Mouse (Mus musculus): Measurements from ENCODE around the gene Higd1b. TPM values are rescaled to one million over a fixed set of nuclear protein-coding genes. Genes with fewer than 3 reads are reported as not detected.

The Higd1b gene
- total RNA-seq (2021): 0.76 TPM in 1 of 2 replicates, not detected in the other
- long read RNA-seq: 0 reads

DNA sequence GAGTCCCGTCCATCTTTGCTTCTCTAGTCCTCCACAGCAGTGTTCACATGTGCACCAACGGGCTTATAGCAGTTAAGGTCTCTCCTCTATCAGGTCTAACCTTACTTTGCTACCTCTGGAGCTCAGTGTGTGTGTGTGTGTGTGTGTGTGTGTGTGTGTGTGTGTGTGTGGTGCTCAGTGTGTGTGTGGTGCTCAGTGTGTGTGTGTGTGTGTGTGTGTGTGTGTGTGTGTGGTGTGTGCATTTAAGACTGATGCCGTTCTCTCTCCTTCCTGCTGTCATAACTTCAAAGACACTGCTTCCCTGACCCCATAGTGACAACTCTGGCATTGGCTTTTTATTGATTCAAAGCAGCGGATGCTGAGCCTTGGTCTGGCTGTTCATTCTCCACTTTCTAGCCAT, at the start of gene Higd1b:
Gene Higd1b, plus strand, starts transcription at position 301 of the 400 bp plus-strand sequence.
- DNase-seq: no peak

DNA sequence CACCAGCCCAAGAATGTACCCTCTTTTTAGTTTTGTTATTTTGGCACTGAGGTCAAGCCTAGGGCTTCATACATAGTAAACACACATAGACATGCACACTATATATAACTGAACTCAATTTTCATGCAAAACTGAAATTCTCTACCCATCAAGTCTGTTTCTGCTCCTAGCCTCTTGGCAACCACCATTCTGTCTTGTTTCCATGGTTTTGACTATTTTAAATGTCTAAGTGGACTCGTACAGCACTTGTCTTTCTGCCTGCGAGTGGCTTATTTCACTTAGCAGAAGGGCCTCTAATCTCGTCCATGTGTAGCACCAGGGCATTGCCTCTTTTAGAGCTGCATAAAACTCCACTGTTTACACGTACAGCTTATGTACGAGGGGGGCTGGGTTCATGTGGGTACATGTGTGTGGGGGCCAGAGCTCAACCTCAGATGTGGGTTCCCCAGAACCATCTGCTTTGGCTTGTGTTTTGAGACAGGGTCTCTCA, 47.9 kb upstream of the Higd1b start:
- no peak for DNase-seq

DNA sequence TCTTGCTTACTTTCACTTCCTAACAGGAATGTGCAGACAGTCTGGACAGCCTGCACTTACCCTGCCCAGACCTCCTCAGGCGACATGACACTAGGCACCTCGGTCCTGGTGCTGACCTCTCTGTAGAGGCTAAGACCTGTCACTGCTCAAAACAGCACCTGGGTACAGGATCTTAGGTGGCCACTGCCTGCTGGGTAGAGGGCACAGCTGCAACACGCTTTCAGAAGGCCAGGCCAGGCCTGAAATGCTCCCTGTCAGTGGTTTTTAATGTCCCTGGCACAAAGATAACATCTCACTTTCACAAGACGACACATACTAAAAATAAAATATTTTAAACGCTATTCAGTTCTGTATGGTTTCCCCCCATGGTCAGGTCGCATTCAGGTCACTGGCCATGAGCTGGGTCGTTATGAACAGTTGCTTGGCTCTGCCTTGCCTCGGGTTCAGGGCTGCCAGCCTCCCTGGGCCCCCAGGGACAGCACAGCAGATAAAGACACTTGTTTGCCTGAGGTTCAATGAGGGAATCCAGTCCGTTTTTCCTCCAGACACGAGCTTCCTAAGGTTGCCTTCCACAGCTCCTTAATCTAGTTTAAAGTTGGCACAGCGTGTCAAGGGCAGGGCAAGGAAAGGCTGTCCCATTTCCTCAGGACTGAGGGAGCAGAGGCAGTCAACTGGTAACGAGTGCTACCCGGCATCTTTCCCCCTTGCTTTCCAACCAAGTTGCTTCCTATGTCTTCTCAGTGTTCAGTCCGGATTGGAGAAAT, 43.8 kb upstream of the Higd1b start:
- no peak for DNase-seq

DNA sequence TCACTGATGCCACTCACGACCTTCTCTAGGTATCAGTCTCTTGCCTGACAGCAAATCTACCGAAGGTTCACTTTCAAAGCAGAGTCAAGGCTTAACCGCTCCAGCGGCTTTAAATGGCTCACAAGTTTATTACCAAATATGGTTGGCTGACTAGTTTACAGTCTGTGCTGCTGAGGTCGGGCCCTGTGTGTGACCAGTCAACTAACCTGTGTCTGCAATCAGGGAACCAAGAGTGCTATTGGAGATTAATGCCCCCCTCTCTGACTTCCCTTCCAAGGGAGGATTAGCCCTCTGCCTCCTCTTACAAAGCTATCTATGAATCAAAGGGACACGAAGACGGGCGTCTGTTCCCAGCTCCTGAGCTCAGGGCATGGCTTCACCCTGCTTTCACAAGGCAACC, 41.5 kb upstream of the Higd1b start:
- DNase-seq: no peak

DNA sequence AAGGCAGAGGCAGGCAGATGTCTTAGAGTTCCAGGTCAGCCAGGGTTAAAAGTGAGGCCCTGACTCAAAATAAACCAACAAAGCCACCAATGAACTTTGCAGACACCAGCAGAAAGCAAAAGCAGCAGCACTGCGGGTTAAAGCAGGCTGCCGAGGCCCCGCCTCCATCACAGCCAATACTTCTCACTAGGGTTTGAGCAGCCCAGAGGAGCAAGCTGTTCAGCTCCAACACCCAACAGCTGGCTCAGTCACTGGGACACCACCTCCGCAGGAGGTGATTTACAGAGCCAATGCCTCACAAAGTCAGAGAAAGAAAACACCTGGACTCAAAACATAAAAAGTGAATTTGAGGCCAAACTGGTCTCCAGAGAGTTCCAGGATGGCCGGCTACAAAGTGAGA, 32.2 kb upstream of the Higd1b start:
- no peak for DNase-seq

DNA sequence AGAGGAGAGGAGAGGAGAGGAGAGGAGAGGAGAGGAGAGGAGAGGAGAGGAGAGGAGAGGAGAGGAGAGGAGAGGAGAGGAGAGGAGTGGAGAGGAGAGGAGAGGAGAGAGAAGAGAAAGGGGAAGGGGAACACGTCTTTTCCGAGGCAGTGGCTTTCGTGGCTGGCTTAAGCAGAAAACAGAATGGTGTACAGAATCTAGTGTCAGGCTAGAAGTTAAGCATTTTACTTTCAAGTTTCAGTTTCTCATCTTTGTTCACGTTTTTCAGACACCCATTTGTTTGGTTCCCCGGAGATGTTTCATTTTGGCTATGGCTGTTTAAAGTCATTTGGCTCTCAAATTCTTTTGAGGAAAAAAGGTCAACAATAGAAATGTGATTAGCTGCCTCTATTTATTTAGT, 27.4 kb upstream of the Higd1b start:
- DNase-seq: no peak

DNA sequence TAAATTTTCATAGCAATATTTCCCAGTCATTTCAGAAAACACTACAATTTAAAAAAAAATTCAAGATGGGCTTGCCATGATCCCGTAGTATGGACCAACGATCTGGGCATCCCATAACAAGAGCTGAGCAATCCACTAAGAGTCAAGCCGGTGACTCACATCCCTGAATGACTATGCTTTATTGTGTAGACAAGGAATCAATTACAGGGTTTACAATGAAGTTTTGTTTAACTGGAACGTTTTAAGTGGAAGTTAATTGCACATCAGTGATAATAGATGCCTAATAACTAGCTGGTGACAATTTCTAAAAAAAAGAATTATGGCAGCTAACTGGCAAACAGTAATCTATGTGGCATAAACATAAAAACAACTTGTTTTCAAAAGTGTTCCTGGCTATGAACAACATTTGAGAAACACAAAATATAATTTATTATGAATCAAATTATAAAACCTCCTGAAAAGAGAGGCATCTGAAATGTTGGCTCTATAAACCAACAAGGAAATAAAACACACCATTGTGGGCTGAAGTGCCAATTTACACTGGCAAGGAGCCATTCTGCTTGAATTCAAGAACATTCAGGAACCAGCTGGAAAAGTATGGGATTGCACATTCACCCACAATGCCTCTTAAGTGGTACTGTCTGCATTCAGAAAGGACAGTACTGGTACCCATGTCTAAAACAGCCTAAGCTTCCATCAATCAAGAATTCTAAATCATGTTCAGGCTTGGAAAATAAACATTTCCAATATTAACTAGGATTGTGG, 24.7 kb upstream of the Higd1b start:
- no peak for DNase-seq

DNA sequence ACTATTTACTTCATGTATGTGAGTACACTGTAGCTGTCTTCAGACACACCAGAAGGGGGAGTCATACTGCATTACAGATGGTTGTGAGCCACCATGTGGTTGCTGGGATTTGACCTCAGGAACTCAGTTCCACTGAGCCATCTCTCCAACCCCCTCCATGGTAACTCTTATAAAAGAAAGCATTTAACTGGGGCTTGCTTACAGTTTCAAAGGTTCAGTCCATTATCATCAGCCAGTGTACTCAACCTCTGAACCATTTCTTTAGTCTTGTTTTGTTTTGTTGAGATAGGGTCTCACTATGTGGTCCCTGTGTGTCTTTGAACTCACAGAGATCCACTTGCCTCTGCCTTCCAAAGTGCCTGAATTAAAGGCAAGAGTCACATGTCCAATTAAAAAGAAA, 20.8 kb upstream of the Higd1b start:
- DNase-seq: no peak

DNA sequence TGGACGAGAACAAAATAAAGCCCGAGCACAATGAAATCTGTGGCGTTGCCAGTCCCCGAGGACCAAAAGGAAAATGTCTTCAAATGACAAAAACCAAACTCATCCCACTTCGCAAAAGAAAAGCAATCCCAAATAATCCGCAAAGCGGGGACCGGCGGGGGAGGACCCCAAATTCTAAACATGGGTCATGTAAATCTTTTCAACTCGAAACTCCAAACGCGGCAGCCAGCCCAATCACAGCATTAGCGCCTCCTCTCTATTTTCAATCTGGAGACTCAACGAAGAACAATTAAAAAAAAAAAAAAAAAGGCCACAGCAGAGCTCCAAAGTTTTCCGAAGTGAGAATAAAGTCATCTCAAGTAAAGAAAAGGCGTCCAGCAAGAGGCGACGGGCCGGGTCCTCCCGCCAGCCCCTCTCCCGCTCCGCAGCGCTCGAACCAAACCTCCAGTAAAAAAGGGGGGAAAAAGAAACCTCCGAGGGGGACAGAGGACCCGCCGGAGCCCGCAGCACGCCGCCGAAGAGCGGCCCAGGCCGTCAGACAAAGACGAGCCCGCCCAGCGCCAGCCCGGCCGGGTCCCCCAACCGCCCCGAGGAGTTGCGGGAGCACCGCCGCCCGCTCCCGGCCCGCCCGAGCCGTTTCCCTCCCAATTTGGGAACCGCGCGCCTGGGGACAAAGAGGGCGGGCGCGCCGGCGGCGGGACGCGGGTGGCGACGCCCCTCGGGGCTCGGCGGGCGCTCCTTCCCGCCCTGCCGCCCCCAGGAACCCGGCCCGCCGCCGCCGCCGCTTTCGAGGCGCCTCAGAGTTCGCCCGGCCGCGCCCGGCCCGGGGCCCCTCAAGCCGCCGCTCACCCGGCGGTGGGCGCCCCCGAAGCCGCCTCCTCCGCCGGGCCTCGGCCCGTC, 17.3 kb upstream of the Higd1b start:
- peak; percentile 57 for DNase-seq

DNA sequence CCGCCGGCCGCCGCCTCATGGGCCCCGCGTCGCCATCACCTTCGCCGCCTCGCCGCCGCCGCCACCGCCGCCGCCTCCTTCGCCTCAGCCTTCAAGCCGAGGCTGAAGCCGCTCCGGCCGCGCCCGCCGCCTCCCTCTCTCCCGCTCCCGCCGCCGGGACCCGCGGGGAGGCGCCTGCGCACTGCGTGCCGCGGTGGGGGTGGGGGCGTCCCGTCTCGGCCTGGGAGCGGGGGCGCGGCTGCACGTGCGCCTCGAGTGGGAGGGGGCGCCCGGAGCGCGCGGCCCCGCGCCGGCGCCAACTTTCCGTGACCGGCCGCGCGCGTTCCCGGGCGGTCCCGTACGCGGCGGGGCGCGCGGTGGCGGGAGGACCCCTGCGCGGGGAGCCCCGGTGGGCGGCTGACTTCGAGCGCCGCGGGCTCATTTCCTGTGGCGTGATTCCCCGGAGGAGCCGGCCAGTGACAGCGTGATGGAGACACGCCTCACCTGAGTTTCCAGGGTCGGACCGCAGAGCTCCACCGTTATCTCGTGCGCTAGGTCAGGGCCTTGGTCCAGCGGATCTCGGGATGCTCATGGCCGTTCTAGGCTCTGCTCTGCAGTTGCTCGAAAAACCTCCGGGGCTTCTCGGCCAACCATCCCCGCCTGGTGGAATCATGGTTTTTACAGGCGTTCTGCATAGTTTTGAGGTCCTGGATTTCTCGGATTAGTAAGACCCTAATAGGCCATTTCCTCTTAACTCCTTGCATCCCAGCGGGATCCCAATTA, 16.4 kb upstream of the Higd1b start, which contains the start of gene Gjc1:
Gene Gjc1, minus strand, starts transcription at position 680 of the 762 bp plus-strand sequence.
- peak; percentile 86 for DNase-seq

DNA sequence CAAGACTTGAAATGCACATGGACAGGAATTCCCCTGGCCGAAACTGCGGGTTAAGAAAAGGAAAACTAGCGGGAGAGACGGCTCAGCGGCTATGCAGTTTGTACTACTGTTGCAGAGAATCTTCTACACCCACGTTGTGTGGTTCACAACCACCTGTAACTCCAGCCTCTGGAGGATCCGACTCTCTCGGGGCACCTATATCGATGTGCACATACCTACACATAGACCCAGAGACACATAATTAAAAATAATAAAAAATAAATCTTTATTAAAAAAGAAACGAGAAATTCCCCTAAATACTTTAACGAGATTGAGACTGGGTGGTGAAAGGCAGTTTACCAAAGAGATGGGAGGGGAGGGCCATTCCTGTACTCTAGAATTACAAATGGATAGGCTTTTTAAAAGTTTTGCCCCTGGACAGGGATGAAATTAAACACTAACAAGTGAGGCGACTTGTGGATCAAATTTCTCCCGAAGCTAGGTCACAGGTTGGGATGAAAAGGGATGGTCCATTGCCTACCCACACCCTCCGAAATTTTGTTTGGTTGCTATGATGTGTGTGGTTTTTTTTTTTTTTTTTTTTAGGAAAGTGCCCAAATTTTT, 15.8 kb upstream of the Higd1b start:
- no peak for DNase-seq

DNA sequence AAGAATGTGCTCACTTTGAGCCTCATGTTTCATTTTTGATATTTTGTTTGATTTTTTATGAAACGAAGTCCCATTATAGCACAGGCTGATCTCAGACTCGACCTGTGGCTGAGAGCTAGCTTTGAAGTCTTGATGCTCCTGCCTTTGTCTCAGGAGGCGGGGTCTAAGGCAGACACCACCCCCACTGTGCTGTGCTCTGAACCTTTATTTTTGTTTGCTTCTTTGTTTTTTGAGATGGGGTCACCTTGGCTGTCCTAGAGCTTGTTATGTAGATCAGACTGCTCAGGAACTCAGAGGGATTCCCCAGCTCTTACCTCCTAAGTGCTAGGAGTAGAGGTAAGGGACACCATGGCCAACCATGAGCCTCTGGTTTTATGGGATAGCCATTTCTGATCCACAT, 15.2 kb upstream of the Higd1b start:
- DNase-seq: no peak

DNA sequence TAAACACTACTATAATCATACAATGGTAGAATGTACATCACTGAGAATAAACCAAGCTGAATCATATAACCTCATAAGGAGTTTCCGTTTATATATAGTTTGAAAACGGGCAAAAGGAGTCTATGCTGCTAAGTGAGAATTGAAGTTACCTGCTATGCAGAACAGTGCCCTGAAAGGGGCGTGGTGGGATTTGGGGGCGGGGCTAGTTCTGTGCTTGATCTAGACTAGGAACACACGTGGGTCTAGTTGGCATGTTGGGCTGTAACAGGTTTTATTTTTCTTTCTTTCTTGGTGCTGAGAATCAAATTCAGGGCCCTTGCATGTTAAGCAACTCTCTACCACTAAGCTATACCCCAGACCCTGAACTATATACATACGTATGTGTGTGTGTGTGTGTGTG, 14.4 kb upstream of the Higd1b start:
- no peak for DNase-seq

DNA sequence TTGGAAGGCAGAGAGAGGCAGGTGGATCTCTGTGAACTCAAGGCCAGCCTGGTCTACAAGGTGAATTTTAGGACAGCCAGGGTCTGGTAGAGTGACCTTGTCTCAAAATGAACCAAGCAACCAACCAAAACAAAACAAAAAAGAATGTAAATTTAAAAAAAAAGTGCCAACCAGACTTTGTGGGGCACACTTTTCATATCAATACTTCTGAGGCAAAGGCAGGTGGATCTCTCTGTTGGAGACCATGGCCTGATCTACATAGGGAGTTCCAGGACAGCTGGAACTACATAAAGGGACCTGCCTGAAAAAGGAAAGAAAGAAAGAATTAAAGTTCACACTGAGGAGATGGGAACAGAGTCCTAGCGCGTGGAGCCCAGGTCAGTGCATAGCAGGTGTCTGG, 9.2 kb upstream of the Higd1b start:
- DNase-seq: no peak

DNA sequence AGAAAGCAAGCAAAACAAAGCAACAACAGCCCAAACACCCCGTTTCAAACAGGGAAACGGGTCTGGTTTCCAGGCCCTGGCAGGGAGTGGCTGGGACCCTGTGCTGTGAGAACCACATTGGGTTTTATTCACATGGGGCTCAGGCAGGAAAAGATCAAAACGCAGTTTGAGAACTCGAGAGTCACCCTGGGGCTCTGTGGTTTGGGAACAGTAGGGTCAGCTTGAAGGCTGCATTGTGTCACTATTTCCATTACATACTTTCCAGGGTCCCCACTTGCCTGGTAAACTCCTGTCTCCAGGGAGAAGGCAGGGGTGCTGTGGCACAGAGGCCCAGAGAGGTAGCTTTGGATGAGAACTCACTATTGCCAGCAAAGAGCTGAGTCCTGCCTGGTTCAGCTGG, 8.6 kb upstream of the Higd1b start:
- DNase-seq: no peak

DNA sequence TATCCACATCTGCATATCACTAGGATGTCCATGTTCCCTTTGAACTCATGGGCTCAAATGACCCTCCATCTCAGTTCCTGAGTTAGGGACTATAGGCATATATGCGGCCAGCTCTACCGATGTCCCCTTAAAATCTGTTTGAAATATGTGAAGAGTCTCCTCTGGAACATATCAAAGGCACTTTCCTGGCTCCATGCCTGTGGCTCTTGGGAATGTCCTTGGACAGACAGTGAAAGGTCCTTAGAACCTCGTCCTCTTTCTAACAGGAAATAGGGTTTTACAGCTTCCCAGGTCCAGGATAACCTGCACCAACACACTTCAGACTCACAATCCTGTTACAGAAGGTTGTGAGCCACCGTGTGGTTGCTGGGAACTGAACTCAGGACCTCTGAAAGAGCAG, 5.4 kb upstream of the Higd1b start:
- DNase-seq: peak; percentile 70

DNA sequence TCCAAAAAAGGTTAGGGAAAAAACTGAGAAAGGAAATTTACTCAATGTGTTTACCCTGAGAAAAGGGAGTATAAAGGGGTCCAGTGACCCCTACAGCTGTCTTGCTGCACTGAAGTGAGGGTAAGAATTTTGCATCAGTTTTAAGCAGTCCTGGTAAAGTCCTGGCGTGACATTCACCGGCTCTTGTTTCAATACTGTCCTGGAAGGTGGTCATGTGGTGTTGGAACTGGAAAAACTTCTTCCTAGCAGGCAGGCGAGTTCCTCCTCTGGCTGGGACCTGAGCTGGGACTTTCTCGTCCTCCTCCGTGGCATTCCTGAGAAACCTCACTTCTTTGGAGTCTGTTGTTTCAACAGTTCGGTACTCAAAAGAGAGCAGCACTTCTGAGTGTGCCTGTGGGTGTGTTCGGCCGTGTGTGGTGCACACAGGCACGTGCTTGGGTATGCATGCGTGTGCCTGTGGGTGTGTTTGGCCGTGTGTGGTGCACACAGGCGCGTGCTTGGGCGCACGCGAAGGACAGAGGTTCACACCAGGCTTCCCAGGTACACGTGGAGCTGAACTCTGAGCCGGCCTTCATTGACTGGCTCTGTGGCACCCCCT, 2.9 kb upstream of the Higd1b start:
- no peak for DNase-seq

DNA sequence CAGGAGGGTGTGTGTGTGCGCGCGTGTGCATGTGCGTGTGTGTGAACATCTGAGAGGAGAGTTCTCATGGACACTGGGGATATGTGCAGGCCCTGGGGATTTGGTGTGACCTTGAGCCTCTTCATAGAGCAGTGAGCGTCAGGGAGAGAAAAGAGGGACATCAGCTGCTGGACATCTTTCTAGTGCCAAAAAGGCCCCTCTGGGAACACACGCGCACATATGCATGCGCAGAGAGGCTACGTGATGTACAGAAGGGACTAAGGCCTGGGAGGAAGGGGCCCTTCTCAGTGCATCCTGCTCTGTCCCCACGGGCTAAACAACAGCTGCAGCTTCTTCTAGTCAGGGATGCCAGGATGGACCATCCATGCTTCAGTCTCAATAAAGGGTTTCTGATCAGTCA, 1.4 kb upstream of the Higd1b start:
- no peak for DNase-seq

DNA sequence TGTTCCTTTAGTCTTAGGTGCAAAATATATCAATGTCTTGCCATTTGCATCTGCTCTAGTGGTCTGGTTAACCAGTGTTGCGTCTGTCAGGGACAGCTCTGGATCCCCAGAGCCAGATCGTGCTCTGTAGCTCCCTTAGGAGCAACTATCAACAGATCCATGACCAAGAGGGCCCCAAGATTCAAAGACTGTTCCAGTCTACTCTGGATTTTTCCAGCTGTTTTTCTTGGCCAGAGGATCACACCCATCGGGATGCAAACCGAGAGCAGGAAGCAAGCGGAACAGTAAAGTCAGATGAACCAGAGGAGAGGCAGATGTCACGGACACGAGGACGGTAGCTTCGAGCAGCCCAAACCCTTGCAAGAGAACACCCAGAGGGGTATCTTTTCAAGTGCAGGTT, 497 bp downstream of the Higd1b start:
- no peak for DNase-seq

DNA sequence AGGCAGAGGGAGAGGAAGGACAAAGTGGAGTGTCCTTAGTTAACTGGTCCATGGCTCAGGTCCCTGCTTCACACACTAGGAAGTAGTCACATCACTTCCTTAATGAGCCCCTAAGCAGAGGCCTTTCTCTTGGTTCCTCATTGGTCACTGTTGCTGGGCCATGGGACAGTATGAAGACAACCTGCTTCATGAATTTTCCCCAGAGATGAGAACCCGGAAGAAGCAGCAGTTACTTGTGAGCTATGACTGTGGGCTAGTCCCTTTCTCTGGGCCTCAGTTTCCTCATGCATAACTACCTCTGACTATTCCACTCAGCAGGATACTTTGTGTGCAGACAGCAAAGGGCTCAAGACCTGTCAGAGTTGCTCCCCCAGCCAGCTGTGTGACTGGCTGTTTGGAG, 1.7 kb downstream of the Higd1b start:
- DNase-seq: no peak

DNA sequence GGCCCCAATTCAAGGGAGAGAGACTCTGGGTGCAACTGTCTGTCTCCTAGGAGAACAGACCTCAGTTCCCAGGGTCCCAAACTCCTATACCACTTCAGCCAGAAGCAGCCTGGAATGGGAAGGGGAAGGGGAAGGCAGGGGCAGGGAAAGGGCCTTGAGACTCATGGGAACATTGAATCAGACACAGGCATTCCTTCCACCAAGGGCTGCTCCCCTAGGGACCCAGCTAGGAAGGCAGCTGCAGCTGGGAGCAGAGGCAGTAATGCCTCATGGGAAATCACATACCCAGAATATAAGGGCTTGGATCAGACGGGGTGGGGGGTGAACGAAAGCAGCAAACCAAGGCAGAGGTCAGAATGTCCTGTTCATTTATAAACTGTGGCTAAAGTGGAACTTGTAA, 2.5 kb downstream of the Higd1b start:
- DNase-seq: no peak
